Mouse (Mus musculus): ENCODE measurements around the gene Gabbr2. TPM values are rescaled to one million over a fixed set of nuclear protein-coding genes. Genes with fewer than 3 reads are reported as not detected.

Gene Gabbr2
- polyA plus RNA-seq, 1 experiment = 0.12 TPM

Other genes with a start within 250 kb of the Gabbr2 start
- gene Anks6, start 65.6 kb upstream of the Gabbr2 start, polyA plus RNA-seq (2012; rRNA removed) = 2.3 and 3.0 TPM in 2 replicates
- 27.5 and 29.4 TPM in 2 replicates for gene Galnt12, start 100.0 kb upstream of the Gabbr2 start, polyA plus RNA-seq (2012; rRNA removed)
- gene Col15a1, start 216.3 kb upstream of the Gabbr2 start, polyA plus RNA-seq (2012; rRNA removed) = 23.3 and 30.1 TPM in 2 replicates

All from large intestine, adult 2 months (tissue).